Mouse (Mus musculus): Measurements from ENCODE around the gene Otof. TPM values are rescaled to one million over a fixed set of nuclear protein-coding genes. Genes with fewer than 3 reads are reported as not detected.

Otof gene
- total RNA-seq, 2 experiments from 2014 or later: not detected

DNA sequence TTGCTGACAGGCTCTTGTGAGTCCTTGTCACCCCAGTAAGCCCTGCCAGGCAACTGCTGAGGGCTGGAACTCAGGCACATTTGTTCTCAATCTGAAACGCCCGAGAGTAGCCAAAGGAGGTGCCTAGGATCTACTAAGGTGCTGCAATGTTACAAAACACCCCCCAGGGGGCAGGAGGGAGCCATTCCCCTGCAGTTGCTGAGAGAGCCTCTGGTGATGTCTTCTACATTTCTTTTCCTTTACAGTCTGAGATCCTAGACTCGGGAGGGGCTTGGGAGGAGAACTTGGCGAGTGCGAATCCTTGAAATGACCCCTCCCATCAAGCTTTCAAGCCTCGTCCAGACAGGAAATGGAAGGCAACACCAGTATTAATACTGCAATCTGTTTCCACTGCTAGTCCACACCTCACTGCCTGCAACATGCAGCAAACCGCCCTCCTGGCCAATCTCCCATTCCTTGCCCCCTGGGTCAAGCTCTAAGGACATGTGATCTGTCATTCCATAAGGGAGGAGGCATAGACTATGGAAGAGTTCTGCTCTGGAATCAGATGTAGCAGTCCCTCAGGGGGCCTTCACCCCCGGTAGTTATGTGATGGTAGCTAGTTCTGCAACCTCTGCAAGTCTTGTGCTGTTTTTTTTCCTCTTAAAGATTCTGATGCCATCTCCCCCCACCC is 38.0 kb downstream of the Otof start:
- DNase-seq: peak; percentile 27 to 66

- DNase-seq: no peak
Observed at GRCm38 (mm10) chr5:30423121-30423520, 38.6 kb downstream of the Otof start.

DNA sequence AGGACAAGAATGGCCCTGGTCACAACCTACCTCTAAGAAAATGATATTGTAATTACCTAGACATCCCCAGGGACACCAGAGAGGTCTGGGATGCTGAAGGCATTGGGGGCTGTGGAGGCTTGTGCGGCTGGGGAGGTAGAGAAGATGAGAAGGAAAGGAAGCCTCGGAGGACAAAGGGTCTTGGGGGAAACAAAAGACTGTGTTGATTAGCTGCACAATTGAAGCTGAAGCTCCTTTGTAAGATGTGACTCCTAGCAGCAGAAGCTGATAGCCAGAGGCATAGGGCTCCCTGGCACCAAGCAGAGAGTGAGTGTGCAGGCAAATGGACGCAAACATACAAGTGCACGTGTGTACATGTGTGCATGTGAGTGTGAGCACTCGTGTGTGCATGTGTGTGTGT is 45.1 kb downstream of the Otof start:
- no peak for DNase-seq

GRCm38 (mm10) chr5:30415876-30416275 is 45.9 kb downstream of the Otof start:
- no peak for DNase-seq

DNA sequence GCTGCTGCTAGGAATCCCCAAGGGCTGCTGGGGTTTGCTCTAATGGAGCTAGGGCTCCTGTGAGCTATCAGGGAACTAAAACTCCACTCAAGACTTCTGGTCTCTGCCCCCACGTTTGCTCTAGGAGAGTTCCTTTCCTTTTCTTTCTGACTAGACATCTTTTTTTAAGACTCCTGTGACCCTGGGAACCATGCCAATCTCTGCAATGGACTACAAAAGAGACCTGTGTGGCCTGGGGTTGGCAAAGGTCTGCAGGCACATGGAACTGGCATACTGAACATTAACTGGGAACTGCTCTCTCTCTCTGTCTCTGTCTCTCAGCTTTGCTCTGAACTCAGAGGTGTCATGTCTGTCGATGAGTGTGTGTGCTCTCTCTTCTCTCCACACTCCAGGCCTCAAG is 46.4 kb downstream of the Otof start:
- no peak for DNase-seq

- no peak for DNase-seq
Observed at GRCm38 (mm10) chr5:30411524-30411923, 50.2 kb downstream of the Otof start.

DNA sequence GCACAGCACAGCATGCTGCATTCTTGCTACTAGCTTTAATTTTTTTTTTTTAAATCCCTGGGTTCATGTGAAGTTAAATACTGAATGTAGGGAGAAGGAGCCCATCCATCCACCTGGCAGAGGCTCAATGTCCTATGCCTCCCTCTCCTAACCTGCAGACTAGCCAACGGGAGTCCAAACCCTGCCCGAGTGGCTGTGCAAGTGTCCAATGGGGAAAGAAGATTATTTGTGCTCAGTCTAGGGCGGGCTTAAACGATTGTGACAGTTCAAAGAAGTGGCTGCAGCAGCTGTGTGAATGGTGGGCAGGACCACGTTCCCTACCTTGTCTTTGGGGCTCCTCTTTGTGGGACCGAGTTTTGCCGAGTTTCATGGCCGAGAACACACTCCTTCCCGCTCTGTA is 54.9 kb downstream of the Otof start:
- DNase-seq: no peak

DNA sequence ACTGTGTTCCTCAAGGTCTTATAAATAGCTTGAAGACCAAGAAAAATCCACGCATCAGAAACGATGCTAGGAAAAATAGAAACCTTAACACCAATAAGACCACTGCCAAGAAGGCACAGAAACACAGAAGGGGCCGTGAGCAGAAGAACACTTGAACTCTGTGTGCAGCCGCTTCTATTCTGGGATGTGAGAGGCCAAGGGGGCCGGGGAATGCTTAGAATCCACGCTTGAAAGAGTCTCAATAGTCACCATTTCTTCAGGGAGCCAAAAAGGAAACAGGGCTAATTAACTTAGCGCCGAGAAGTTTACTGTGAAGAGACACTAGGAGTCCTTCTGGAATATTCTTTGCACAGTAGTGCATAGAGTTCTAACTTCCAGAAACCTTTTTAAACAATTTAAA is 60.6 kb downstream of the Otof start:
- no peak for DNase-seq

DNA sequence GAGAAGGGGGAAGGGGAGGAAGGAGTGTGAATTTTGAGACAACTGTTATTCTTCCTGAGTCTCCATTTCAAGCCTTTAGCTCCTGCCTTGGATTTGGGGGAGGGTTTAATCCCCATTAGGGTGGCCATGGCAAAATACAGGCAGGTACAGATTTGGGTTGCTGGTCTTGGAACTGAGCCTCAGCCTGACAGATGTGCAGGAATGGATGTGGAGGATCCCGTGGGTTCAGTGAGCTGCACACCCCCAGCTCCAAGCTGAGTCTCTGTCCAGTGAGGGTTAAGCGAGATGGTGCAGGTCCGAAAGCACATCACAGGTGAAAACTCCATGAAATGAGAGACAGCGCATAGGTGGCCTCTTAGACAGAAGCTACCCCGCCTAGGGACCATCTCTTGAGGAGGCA is 61.2 kb downstream of the Otof start:
- DNase-seq: no peak

GRCm38 (mm10) chr5:30391473-30391872 is 70.3 kb downstream of the Otof start:
- peak; percentile 40 to 83 for DNase-seq

- no peak for DNase-seq
Observed at GRCm38 (mm10) chr5:30389836-30390235, 71.9 kb downstream of the Otof start.

GRCm38 (mm10) chr5:30387726-30388125 is 74.0 kb downstream of the Otof start:
- no peak for DNase-seq

DNA sequence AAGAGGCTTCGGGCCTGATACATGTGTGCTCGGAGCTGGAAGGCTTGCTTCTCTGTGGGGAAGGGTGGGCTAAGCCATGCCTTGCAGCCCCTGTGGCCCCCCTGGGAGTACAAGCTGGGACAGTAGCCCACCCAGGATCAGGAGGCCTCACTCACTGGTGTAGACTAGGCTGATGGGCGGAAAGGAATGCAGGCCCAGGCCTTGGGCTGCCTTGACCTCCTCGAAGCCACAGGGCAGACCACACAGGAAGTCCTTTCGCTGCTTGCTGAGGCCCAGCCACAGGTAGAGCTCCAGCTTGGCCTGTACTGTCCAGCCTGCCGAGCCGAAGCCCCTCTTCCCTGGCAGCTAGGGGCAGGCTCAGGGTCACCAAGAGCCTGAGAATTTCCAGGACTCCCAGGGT is 78.9 kb downstream of the Otof start:
- DNase-seq: no peak

- peak; percentile 28 to 67 for DNase-seq
Observed at GRCm38 (mm10) chr5:30369426-30369825, 92.3 kb downstream of the Otof start.

GRCm38 (mm10) chr5:30367405-30367804 is 94.3 kb downstream of the Otof start:
- DNase-seq: no peak

DNA sequence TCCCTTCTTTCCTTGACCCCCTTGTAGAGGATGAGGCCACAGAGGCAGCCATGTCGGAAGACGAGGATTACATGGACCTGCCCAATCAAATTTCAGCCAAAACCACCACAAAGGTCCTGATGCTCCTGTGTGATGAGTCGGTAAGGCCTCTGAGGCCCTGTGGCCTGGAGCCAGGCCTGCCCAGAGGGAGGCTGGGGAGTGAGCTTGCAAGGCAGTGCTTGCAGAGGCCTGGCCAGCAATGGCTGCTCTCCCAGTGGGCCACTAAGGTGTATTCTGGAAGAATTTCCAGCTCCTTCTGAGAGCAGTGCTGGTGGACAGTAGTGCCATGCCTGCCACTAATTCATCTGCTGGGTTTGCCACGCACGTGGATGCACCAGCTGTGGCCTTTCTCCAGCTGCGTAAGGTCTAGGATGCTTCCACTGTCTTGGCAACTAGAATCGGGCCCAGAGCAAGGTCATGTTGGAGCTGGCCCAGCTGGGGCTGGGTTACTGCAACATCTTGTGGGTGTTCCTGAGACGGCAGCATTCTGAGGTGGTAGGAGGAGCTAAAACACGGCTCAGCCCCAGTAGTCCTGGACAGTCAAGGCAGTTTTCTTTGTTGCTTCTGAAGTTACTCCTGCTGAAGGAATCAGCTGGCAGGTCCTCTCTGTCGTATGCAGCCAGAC is 103.2 kb downstream of the Otof start:
- peak in 1 of 2 experiments; percentile 9 for DNase-seq

DNA sequence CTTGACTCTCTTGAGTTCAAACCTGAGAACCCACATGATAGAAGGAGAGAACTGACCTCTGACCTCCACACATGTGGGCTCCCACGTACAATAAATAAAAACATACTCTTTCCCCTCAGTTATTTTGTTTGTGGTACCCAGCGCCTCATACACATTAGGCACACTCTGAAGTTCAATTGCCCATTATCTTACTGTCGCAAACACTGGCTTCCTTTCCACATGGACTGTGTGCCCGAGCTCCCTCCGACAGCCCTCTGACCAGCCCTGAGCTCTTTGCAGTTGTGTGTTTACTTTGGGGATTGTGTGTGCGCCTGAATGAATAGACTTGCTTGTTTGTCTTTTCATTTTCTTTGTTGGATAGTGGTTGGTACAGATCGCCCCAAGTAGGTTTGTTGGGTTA is 105.1 kb downstream of the Otof start:
- DNase-seq: no peak

DNA sequence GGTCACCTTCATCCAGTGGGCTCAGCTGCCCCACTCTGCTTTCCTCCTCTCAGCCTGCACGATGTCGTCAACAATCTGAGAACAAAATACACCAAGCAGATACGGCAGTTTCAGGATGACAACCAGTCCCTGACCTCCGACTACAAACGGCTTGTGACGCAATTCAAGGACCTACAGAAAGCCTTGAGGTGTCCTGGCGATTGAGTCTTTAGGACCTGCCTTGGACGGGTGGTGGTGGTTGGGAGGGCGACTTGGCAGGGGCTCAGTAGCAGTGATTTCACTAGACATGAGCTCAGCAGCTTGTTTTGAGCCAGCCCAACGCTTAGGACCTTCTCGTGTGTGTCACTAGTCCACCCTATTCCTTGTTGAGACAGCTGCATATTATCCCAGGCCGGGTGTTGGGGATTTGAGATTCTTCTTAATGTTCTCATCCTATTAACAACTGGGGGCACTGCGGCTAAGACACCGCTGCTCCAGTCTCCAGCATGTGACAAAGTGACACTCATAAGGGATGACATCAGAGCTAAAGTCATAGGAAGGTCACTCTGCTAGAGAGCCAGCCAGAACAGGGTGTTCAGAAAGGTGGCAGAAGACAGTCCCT is 106.1 kb downstream of the Otof start:
- DNase-seq: no peak

DNA sequence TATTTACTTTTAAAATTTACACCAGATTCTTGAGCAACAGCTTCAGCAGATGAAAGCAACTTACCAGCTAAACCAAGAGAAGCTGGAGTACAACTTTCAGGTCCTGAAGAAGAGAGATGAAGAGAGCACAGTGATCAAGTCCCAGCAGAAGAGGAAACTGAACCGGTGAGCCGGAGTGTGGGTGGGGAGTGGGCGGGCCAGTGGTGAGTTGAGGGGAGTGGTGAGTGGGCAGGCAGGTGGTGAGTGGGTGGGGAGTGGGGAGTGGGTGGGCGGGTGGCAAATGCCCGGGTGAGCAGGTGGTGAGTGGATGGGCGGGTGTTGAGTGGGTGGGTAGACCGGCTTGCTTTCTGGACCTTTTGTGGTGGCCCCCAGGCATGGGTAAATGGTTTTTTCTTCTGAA is 106.6 kb downstream of the Otof start:
- no peak for DNase-seq

DNA sequence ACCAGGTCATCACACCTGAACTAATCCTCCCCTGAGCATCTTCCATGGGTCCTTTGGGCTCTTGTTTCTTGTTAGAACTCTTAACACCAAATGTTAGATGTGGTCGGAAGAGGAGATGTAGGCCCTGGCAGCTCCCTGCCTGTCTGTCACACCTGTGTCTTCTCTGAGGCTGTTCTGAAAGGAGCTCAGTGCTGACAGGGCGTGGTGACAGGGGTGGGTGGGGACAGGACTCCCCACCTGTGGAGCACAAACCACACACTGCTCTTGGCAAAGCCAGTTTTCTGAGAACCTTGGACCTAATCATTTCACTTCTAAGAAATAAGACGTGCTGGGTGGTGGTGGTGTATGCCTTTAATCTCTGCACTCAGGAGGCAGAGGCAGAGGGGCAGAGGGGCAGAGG is 108.1 kb downstream of the Otof start:
- no peak for DNase-seq

GRCm38 (mm10) chr5:30343886-30344285 is 117.8 kb downstream of the Otof start:
- DNase-seq: no peak

DNA sequence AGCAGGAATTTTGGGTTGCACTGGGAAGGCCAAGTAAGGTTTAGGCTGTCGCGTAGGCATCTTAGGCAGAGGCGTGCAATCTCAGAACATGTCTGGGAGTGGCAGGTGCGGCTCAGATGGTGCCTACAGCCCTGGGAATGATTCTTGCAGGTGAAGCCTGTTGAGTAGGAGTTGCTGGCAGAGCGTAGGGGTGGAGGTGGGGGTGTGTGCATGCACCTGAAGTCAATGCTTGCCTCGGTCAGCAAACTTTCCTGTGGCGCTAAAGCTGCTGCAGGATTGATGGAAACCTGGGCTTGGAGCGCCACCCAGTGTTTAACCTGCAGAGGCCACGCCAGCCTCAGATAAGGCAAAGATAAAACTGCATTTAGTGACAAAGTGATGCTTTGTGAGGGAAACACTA is 118.6 kb downstream of the Otof start:
- peak; percentile 44 to 80 for DNase-seq

- no peak for DNase-seq
Observed at GRCm38 (mm10) chr5:30342601-30343015, 119.1 kb downstream of the Otof start.
